Mouse (Mus musculus): ENCODE measurements around the gene Nphs2.
"Not testable (repeated sequence)": the region's sequence is repeated elsewhere in the genome, so short reads cannot be mapped to it uniquely, and the experiment has no call there.

Nphs2 gene

DNA sequence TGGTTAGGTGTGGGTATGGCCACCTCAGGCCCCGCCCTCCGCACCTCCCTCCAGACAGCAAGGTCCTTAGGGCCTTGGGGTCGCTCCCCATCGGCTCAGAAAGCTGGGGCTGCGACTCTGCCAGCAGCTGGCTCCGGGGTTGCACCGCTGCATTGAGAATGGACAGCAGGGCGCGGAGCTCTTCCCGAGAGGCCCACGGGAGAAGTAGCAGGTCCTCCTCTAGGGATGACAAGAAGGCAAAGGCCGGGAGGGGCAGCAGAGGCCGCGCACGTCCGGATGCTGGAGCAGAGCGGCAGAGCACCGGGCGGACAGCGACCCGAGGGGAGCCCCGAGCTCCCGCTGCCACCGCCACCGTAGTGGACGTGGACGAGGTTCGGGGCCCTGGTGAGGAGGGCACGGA is at the start of gene Nphs2:
Gene Nphs2, plus strand, starts transcription at position 98 of the 400 bp plus-strand sequence.
- DNase-seq (ENCODE audit: extremely low read depth, low read depth, low spot score) = no peak

DNA sequence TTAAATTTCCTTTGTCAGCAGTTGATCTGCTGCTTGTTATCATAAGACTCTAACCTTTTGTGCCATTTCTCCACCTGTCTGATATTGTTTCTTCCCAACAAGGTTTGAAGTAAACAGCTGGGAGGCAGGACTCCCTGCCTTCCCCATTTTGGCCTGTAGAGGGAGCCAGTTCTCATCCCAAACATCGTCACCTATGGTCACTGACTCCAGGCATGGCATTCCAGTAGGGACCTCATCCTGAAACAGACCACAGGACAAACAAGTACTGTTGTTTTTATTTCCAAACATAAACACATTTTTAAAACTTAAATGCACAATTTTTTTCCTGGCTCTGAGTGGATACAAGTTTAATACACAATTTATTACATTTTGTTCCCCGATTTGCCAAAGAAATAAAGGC is 47.2 kb upstream of the Nphs2 start:
- no peak for DNase-seq (ENCODE audit: extremely low read depth, low read depth, low spot score)

DNA sequence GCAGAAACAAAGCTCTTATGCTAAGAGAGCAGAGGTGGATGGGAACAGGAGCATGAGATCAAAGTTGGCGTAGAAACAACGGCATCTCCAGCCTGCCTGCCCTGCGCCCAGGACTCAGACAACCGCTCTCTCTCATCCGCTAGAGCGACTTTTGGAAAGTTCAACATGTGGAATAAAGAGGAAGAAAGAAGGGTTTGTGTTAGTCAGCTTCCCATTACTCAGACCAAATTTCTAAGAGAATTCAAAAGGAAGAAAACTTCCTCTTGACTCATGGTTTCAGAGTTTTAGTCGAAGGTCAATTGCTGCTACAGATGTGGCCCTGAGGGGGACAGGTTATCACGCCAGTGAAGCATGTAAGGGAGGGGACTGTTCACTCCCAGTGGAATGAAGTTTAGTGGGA is 46.6 kb upstream of the Nphs2 start:
- no peak for DNase-seq (ENCODE audit: extremely low read depth, low read depth, low spot score)

DNA sequence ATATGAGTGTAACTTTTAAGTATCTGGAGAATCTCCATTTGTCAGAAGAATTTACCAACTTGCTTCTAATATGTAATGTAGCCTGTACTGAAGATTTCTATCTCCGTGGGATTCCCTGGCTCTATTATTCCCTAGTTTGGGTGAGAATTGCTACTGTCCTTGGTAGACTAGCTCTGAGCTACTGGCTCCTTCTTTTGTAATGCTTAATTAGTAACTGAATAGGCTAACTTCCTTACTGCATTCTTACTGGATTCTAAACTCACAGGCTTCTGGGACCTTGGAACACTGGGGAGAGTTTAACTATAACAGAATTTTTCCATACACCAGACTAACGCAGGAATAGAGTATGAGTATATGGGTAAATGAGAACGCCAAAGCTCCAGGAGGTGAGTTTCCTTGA is 42.0 kb upstream of the Nphs2 start:
- not testable (repeated sequence) for DNase-seq (ENCODE audit: extremely low read depth, low read depth, low spot score)

DNA sequence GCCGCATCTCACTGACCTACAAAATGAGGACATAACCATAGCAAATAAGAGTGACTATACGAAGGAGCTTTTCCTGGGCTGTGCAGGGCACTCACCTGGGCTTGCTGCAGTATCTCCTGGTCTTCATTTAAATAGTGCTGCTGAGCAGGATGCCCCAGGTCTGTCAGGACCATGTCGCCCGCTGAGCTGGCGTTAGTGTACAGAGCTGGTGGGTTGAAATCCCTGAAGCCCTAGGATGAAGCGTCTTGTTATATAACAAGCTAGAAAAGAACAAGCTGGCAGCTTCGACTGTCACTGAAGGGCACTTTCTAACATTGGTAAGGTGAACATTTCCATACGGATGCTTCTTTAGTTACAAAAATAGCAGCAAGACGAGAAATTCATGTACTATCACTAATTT is 40.1 kb upstream of the Nphs2 start:
- no peak for DNase-seq (ENCODE audit: extremely low read depth, low read depth, low spot score)

DNA sequence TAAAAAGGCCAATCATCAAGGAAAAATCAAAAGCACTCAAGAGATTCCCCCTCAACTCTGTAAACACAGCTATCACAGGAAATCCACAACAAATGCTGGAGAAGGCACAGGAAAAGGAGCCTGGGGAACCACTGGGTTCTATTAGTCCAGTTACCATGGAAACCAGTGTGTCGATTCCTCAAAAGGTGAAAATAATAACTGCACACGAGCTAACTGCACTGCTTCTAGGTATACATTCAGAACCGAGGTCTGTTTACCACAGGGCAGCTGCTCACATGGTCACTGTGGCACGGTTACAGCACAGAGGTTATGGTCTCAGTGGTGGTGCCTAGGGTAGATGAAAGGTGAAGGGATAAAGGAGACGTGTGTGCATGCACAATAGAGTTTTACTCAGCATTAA is 38.9 kb upstream of the Nphs2 start:
- DNase-seq (ENCODE audit: extremely low read depth, low read depth, low spot score) = no peak

DNA sequence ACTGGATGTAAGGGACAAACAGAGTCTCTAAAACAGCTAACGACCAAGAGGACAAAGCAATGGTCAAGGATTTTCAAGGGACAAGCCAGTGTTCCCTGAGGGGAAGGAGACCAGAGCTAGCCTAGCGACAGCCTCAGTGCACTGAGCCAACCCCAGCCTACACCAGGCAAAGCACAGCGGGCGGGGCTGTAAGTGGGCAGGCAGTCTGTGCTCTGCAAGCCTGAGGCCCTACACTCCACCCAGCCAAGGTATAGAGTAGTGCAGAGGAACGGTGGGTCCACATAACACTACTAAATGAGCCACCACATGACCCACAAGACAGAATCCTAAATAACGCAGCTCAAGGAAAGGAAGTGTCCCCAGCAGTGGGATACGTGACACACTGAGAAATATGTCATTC is 36.9 kb upstream of the Nphs2 start:
- no peak for DNase-seq (ENCODE audit: extremely low read depth, low read depth, low spot score)

DNA sequence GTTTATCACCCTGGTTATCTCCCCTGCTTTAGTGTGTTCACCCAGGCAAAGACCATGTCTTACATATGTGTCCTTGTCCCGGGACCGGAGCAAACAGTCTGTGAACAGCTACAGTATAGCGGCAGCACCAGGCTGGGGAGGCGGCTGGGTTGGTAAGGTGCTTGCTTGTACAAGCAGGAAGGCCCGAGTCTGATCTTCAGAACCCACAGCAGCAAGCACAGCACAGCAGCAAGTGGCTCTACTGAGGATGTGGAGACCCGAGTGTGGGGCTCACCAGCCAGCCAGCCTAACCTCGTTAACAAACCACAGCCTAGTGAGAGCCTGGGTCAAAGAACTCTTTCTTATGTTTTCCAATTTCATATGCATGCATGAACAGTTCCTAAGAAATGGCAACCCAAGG is 30.4 kb upstream of the Nphs2 start:
- DNase-seq (ENCODE audit: extremely low read depth, low read depth, low spot score) = no peak

DNA sequence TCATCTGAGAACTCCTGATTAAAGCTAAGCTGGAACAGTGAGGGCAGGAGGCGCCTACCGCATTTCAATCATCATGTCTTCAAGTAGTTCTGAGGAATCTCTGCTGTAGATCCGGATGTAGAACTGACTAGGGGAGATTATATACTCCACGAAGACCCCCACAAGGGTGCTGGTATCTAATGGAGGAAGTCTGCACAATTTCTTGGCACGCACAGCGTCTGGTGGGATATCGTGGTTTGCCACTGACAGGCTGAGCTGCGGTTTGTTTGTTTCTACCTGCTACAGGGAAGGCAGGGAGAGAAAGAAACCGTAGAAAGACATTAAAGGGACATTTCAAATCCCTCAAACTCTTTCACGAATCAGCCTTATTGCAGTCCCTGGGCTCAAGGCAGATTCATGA is 26.3 kb upstream of the Nphs2 start:
- no peak for DNase-seq (ENCODE audit: extremely low read depth, low read depth, low spot score)

DNA sequence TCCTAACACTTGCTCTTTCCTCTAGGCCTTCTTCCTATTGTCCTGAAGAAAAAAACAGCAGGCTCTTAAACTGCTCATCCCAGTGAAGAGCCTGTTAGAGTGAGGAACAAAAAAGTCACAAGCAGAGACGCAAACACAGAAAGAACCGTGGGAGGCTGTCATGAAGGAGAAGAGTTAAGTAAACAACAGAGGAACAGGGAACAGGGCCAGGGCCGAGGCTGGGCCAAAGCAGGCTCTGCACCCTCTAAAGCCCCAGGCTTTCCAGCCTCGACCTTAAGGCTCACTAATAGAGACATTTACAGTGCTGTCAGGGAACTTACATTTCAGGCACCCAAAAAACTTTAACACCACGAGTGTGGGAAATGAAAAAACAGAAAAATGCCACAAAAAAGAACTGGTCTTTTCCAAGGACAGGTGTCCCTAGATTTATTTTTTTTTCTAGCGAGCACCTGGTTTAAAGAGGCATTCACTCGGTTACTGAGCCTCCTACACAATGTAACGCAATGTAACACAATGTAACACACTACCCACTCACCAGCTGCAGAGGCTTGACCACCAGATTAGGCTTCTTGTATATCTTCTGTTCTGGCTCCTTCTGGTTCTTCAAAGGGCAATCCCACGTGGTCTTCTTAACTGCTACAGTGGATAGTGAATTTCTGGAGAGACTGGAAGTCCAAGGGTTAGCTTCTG is 25.5 kb upstream of the Nphs2 start:
- peak; percentile 85 for DNase-seq (ENCODE audit: extremely low read depth, low read depth, low spot score)

DNA sequence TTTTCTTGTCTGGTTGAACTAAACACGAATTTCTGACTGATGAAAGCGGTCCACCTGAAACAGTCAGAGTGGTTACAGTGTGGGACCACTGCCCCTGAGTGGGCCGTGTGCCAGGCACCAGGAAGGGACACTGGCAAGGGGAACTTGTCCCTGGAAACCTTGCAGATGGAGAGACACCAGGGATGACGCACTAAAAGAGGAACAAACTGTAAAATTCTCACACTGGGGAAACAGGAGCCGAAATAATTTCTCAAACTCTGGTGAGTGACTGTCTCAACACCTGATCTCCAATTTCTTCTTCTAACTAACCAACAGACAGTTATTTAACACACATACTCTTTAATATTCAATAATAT is 25.0 kb upstream of the Nphs2 start:
- DNase-seq (ENCODE audit: extremely low read depth, low read depth, low spot score) = no peak

DNA sequence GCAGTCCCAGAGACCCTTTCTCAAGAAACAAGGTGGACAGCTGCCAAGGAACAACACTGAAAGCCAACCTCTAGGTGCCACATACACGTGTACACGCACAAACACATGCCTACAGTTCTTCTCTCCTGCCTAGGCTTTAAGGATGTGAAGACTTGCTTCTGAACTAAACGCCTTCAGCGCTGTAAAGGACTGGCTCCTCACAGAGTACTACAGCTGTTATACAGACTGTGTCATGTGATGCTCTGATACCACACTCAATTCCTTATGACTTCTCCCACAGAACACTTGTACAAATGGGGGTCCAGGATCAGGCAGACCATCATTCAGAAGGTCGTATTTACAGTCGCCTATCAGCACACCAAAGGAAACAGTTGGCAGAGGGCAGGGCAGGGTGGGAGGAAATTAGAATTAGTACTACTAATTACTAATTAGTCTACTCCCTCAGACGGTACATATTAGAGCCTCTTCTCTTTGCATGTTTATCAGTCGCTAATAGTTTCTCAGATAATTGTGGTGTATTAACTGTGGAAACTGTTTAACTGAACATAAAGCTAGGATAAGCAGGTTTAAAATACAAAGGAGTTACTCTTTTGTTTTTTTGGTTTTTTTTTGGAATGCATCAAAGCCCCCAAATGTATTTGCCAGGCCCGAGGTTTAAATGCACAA is 21.8 kb upstream of the Nphs2 start:
- DNase-seq (ENCODE audit: extremely low read depth, low read depth, low spot score) = no peak

DNA sequence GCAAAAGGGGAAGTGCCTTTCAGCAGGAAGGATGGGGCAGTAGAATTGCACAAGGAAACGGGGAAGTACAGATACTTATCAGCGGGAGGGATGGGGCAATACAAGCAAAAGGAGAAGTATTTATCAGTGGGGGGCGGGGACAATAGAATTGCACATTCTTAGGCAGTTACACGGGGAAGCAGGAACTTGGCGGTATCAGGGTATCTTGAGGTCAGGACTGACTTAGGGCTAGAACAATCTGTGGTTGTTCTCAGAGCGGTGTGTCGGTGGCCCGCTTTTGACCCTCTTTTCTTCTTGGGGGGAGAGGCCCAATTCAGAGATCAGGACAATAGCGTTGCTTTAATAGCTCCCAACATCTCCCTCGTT is 21.3 kb upstream of the Nphs2 start:
- DNase-seq (ENCODE audit: extremely low read depth, low read depth, low spot score) = not testable (repeated sequence)

DNA sequence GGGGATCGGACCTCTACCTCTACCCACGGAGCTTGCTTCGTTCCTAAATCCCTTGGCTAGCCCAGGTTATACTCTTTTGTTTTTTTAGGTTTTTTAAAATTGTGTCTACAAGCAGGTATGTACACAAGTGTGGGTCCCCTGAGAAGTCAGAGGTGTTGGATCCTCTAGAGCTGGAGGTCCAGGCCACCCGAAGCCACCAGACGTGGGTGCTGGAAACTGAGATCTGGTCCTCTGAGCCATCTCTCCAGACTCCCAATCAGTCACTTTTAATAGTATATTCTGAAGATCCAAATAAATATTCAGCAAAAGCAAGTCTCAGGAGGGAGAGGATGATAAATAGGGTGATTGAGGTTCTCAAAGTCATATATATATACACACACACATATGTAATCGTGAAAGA is 20.5 kb upstream of the Nphs2 start:
- no peak for DNase-seq (ENCODE audit: extremely low read depth, low read depth, low spot score)

DNA sequence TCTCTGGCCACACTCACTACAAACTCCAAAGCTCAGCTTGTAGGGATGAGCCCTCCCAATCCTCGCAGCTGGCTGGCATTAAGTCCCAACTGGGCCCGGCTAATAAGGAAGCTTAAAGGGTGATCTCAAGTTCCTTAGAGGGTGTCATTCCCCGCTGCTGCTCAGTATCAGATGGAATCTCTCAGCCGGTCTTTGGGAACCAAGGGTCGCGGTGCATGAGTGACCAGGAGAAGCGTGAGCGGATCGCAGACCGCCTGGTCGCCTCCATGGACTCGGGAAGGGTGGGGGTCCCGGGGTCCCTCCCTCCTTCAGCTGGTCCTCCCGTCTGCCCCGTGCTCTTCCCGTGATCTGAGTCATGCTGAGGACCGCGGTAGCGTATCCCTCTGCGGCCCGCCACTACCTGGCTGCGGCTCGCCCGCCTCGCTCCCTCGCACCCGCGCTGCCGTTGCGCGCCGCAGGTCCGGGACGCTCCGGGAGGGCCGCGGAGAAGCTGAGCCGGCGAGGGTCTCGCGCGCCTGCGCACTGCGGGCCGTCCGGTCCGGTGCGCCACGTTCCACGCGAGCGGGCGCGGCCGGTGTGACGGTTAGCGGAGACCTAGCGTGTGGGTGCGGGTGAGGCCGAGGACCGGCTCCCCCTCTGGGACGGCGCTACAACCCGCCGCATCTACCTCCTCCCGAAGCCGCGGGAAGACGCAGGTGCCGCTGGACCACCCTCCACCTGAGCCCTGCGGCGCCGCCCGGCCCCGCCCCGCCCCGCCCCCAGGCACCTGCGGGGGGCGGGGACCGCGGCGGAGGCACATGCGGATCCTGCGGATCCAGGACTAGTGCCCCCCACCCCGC is 7.4 kb upstream of the Nphs2 start, which contains the start of gene Tdrd5:
Gene Tdrd5, minus strand, starts transcription at position 754 of the 839 bp plus-strand sequence.
- no peak for DNase-seq (ENCODE audit: extremely low read depth, low read depth, low spot score)

DNA sequence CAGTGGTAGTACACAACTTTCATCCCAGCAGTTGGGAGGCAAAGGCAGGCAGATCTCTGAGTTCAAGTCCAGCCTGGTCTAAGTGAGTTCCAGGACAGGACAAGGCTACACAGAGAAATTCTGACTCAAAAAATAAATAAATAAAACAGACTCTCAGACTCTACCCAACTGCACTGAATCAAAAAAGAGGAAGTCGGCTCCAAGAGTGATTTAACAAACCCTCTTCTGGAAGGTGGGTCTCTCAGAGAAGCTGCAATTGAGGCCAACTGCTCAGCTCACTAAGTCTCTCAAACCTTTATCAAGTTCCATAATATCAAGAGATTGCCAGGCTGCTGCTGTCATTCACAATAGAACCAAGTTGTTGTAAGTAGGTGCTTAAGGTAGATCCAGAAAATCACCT is 1.9 kb upstream of the Nphs2 start:
- no peak for DNase-seq (ENCODE audit: extremely low read depth, low read depth, low spot score)

DNA sequence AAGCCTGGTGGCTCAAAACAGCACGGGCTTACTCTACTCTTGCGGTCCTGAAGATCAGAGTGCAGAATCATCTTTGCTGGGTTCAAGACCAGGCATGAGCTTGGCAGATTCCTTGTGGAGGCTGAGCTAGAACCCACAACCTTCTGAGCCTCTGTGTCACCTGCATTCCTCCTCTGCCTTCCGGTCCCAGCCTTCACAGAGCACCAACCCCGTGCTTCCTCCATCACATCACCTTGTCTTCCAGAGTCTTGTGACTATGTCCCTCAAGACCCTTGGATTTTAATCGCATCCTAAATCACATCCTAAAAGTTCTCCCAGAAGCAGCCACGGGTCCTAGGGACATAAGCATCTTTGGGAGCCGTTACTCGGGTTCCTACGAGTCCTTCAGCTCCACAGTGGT is 12.6 kb downstream of the Nphs2 start:
- no peak for DNase-seq (ENCODE audit: extremely low read depth, low read depth, low spot score)

DNA sequence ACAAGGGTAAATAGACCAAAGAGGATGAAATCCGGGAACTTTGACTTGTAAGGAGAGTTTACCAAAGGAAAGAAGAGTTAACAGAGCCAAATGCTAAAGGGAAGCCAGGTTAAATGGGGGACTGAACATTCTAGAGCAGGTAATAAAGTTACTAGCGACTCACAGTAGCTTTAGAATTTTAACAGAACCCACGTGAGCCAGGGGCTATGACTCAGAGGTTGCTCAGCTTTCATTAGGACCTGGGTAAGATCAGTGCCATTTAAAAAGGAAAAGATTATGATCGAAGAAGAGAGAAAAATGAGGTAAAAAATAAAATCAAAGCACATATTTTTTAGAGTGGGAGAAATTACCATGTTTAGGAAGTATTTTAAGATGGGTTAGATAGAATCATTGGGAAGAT is 30.3 kb downstream of the Nphs2 start:
- DNase-seq (ENCODE audit: extremely low read depth, low read depth, low spot score) = no peak

DNA sequence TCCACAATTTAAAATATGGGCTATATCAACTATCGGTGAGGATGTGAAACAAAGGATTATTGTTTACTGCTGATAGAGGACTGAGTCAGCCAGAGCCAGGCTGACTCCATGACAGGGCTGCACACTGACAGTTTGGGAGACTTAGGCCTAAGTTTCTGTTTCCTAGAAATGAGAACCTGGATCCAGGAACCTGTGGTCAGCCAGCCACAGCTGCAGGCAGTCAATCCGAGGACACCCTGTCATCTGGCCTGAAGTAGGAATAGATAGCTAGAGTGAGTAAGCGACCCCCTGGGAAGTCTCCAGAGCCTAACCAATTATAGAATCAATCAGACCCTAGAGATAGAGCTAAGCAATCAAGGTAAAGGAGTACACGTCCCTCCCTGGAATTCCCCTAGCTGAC is 33.9 kb downstream of the Nphs2 start:
- DNase-seq (ENCODE audit: extremely low read depth, low read depth, low spot score) = no peak

DNA sequence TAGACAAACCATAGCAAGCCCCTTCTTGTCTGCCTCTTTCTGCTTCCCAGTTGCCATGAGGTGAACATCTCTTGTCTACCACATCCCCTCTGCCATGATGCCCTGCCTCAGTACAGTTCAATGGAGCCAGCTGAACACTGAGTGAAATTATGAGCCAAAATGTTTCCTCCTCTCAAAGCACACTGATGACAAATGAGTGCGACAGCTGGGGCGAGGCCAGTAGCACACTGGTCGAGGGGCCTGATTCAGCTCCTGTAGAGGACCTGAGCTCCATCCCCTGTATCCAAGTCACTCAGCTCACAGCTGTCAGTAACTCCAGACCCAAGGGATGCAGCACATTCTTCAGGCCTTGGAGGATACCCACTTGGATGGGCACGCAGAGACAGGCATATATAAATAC is 35.1 kb downstream of the Nphs2 start:
- DNase-seq (ENCODE audit: extremely low read depth, low read depth, low spot score) = no peak

DNA sequence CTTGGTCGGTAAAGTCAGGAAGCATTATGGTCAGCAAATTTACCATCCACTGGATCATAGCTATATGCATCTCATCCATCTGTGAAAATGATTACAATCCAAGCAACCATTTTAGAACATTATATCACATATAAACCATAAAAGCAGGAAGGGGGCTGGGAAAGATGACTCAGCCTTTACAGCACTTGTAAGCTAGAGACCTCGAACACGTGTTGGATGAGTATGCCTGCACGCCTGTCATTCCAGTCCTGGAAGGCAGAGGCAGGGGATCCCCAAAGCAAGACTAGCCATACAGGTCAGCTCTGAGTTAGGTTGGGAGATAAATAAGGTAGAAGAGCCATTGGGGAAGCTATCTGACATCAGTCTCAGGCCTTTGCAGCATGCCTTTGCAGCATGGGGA is 38.5 kb downstream of the Nphs2 start:
- DNase-seq (ENCODE audit: extremely low read depth, low read depth, low spot score) = no peak

DNA sequence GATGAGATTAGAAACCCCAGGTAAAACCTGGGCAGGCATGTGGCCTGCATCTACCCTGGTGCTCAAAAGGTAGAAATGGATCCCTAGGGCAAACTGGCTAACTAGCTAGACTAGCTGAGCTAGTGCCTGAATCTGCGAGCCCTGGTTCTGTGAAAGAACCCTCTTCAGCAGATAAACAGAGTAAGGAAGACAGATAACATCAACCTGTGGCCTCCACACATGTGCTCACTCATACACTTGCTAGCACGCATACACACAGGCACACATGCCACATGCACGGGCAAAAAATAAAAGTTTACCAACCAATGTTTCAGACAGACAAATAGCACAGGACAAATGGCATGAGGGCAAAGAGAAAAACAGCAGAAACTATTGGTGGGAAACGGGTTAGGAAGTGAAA is 39.9 kb downstream of the Nphs2 start:
- DNase-seq (ENCODE audit: extremely low read depth, low read depth, low spot score) = no peak
